Mouse (Mus musculus): ENCODE data around the gene Scgb1a1. TPM values are rescaled to one million over a fixed set of nuclear protein-coding genes. Genes with fewer than 3 reads are reported as not detected.

Gene Scgb1a1
- polyA plus RNA-seq, 1 experiment, result not detected

DNA sequence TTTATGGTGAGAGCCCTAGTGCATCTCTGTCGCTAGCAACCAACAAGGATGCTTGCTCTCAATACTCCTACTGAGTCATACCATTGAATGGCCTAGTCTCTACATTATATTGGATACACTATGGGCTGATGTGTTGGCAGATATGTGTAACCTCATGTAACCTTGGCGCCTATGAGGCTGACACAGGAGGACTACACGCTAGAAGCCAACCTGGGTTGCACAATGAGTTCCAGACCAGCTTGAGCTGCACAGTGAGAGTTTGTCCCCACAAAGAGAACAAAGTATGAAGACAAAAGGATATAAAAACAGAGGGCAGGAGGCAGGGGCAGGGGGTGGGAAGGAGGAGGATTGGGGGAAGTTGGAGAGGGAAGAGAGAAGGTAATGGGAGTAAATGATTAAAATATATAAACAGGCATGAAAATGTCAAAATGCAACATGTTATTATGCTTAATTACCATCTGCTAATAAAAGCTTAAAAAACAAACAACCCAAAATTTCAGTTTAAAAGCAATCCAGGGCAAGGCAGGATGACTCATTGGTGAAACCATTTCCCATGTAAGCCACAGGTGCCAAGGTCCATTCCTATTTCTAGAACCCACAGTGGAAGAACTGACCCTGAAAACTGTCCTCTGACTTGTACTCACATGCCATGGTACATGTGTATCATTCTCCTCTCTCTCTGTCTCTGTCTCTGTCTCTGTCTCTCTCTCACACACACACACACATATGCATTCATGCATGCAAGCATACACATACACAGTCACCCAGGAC, 32.1 kb upstream of the Scgb1a1 start:
- Histone ChIP-seq H3K4me3 (no peak overlapping the region), H3K36me3 (ENCODE audit: control insufficient read depth, insufficient read depth) (no peaks in the 10 kb centered on the region), H3K4me2 (ENCODE audit: low read depth) (no peak overlapping the region), H3ac (ENCODE audit: control insufficient read depth, insufficient read length) (no peak overlapping the region), H3K79me2 (ENCODE audit: control insufficient read depth, insufficient read depth) (no peaks in the 10 kb centered on the region), H3K27me3 (ENCODE audit: control insufficient read depth, insufficient read depth, insufficient read length) (no peaks in the 10 kb centered on the region)
- TF ChIP-seq TCF3 (IDR thresholded peaks at IDR 0.05; ENCODE audit: insufficient read length, low read depth) (no peak), TCF12 (IDR thresholded peaks at IDR 0.05; ENCODE audit: insufficient read depth, poor library complexity, severe bottlenecking) (no peak)

- no peak for TF ChIP-seq E2F4 (IDR thresholded peaks at IDR 0.05; ENCODE audit: insufficient read depth)
- no peak for TF ChIP-seq MYOD1 (IDR thresholded peaks at IDR 0.05; ENCODE audit: control insufficient read depth in 1 of 3, insufficient read length in 2 of 3, low read depth in 2 of 3)
- no peak for TF ChIP-seq POLR2A (IDR thresholded peaks at IDR 0.05; ENCODE audit: insufficient read length, low read depth)
- no peak for TF ChIP-seq TCF12 (IDR thresholded peaks at IDR 0.05; ENCODE audit: insufficient read depth, poor library complexity, severe bottlenecking)
- TF ChIP-seq POLR2AphosphoS2 (IDR thresholded peaks at IDR 0.05; ENCODE audit: insufficient read length, low read depth), result no peak
- no peak for TF ChIP-seq SRF (IDR thresholded peaks at IDR 0.05; ENCODE audit: control insufficient read depth, insufficient read length, low read depth)
- TF ChIP-seq CEBPB (IDR thresholded peaks at IDR 0.05; ENCODE audit: insufficient read depth, poor library complexity, severe bottlenecking), result no peak
- no peak for TF ChIP-seq REST (IDR thresholded peaks at IDR 0.05; ENCODE audit: insufficient read depth, insufficient read length)
- TF ChIP-seq USF1 (IDR thresholded peaks at IDR 0.05; ENCODE audit: low read depth), result no peak
- no peak for TF ChIP-seq MYOG (IDR thresholded peaks at IDR 0.05; ENCODE audit: control insufficient read depth in 1 of 3, insufficient read depth in 1 of 3, insufficient read length in 2 of 3, low read depth in 2 of 3)
- no peak for TF ChIP-seq MAX (IDR thresholded peaks at IDR 0.05; ENCODE audit: low read depth)
- TF ChIP-seq TCF3 (IDR thresholded peaks at IDR 0.05; ENCODE audit: insufficient read length, low read depth), result no peak
- Histone ChIP-seq H3K36me3 (ENCODE audit: control insufficient read depth, insufficient read depth) (no peaks in the 10 kb centered on the region), H3K4me3 (no peak overlapping the region), H3K4me2 (ENCODE audit: low read depth) (no peak overlapping the region), H3K79me2 (ENCODE audit: control insufficient read depth, insufficient read depth) (no peaks in the 10 kb centered on the region), H3K27me3 (ENCODE audit: control insufficient read depth, insufficient read depth, insufficient read length) (no peaks in the 10 kb centered on the region), H3ac (ENCODE audit: control insufficient read depth, insufficient read length) (no peak overlapping the region)
These were observed 29.5 kb upstream of the Scgb1a1 start for GRCm38 (mm10) chr19:9117275-9117674.

GRCm38 (mm10) chr19:9116268-9116667, 28.5 kb upstream of the Scgb1a1 start:
- Histone ChIP-seq H3K4me2 (ENCODE audit: low read depth) (no peak overlapping the region), H3ac (ENCODE audit: control insufficient read depth, insufficient read length) (no peak overlapping the region), H3K36me3 (ENCODE audit: control insufficient read depth, insufficient read depth) (no peaks in the 10 kb centered on the region), H3K4me3 (no peak overlapping the region), H3K79me2 (ENCODE audit: control insufficient read depth, insufficient read depth) (no peaks in the 10 kb centered on the region), H3K27me3 (ENCODE audit: control insufficient read depth, insufficient read depth, insufficient read length) (no peaks in the 10 kb centered on the region)
- TF ChIP-seq E2F4 (IDR thresholded peaks at IDR 0.05; ENCODE audit: insufficient read depth), result no peak
- TF ChIP-seq MYOG (IDR thresholded peaks at IDR 0.05; ENCODE audit: control insufficient read depth in 1 of 3, insufficient read depth in 1 of 3, insufficient read length in 2 of 3, low read depth in 2 of 3), result no peak
- no peak for TF ChIP-seq MYOD1 (IDR thresholded peaks at IDR 0.05; ENCODE audit: control insufficient read depth in 1 of 3, insufficient read length in 2 of 3, low read depth in 2 of 3)
- TF ChIP-seq MAX (IDR thresholded peaks at IDR 0.05; ENCODE audit: low read depth), result no peak
- TF ChIP-seq TCF3 (IDR thresholded peaks at IDR 0.05; ENCODE audit: insufficient read length, low read depth), result no peak
- no peak for TF ChIP-seq SRF (IDR thresholded peaks at IDR 0.05; ENCODE audit: control insufficient read depth, insufficient read length, low read depth)
- no peak for TF ChIP-seq TCF12 (IDR thresholded peaks at IDR 0.05; ENCODE audit: insufficient read depth, poor library complexity, severe bottlenecking)
- TF ChIP-seq POLR2A (IDR thresholded peaks at IDR 0.05; ENCODE audit: insufficient read length, low read depth), result no peak
- TF ChIP-seq CEBPB (IDR thresholded peaks at IDR 0.05; ENCODE audit: insufficient read depth, poor library complexity, severe bottlenecking), result no peak
- no peak for TF ChIP-seq POLR2AphosphoS2 (IDR thresholded peaks at IDR 0.05; ENCODE audit: insufficient read length, low read depth)
- no peak for TF ChIP-seq USF1 (IDR thresholded peaks at IDR 0.05; ENCODE audit: low read depth)

GRCm38 (mm10) chr19:9112043-9112442, 24.3 kb upstream of the Scgb1a1 start:
- Histone ChIP-seq H3K36me3 (ENCODE audit: control insufficient read depth, insufficient read depth) (no peaks in the 10 kb centered on the region), H3K4me2 (ENCODE audit: low read depth) (peak overlapping the region; percentile 14), H3ac (ENCODE audit: control insufficient read depth, insufficient read length) (no peak overlapping the region), H3K27me3 (ENCODE audit: control insufficient read depth, insufficient read depth, insufficient read length) (no peaks in the 10 kb centered on the region), H3K4me3 (no peak overlapping the region), H3K79me2 (ENCODE audit: control insufficient read depth, insufficient read depth) (no peaks in the 10 kb centered on the region)
- TF ChIP-seq MYOG (IDR thresholded peaks at IDR 0.05; ENCODE audit: control insufficient read depth in 1 of 3, insufficient read depth in 1 of 3, insufficient read length in 2 of 3, low read depth in 2 of 3), result peak in 2 of 3 experiments; percentile 19 to 78
- TF ChIP-seq MYOD1 (IDR thresholded peaks at IDR 0.05; ENCODE audit: control insufficient read depth in 1 of 3, insufficient read length in 2 of 3, low read depth in 2 of 3), result peak; percentile 5 to 90 (median 56)
- TF ChIP-seq REST (IDR thresholded peaks at IDR 0.05; ENCODE audit: insufficient read depth, insufficient read length), result no peak

- no peaks in the 10 kb centered on the region for H3K27me3 ChIP-seq (ENCODE audit: control insufficient read depth, insufficient read depth, insufficient read length)
- H3ac ChIP-seq (ENCODE audit: control insufficient read depth, insufficient read length), result no peak overlapping the region
- H3K36me3 ChIP-seq (ENCODE audit: control insufficient read depth, insufficient read depth), result no peaks in the 10 kb centered on the region
- TF ChIP-seq POLR2A (IDR thresholded peaks at IDR 0.05; ENCODE audit: insufficient read length, low read depth) (no peak), MYOG (IDR thresholded peaks at IDR 0.05; ENCODE audit: control insufficient read depth in 1 of 3, insufficient read depth in 1 of 3, insufficient read length in 2 of 3, low read depth in 2 of 3) (no peak), MAX (IDR thresholded peaks at IDR 0.05; ENCODE audit: low read depth) (no peak), E2F4 (IDR thresholded peaks at IDR 0.05; ENCODE audit: insufficient read depth) (no peak), TCF12 (IDR thresholded peaks at IDR 0.05; ENCODE audit: insufficient read depth, poor library complexity, severe bottlenecking) (no peak), MYOD1 (IDR thresholded peaks at IDR 0.05; ENCODE audit: control insufficient read depth in 1 of 3, insufficient read length in 2 of 3, low read depth in 2 of 3) (no peak), POLR2AphosphoS2 (IDR thresholded peaks at IDR 0.05; ENCODE audit: insufficient read length, low read depth) (no peak), USF1 (IDR thresholded peaks at IDR 0.05; ENCODE audit: low read depth) (no peak), REST (IDR thresholded peaks at IDR 0.05; ENCODE audit: insufficient read depth, insufficient read length) (no peak), CEBPB (IDR thresholded peaks at IDR 0.05; ENCODE audit: insufficient read depth, poor library complexity, severe bottlenecking) (no peak), SRF (IDR thresholded peaks at IDR 0.05; ENCODE audit: control insufficient read depth, insufficient read length, low read depth) (no peak), TCF3 (IDR thresholded peaks at IDR 0.05; ENCODE audit: insufficient read length, low read depth) (no peak)
- no peak overlapping the region for H3K4me2 ChIP-seq (ENCODE audit: low read depth)
- H3K4me3 ChIP-seq, result no peak overlapping the region
- no peaks in the 10 kb centered on the region for H3K79me2 ChIP-seq (ENCODE audit: control insufficient read depth, insufficient read depth)
These were observed 22.6 kb upstream of the Scgb1a1 start for GRCm38 (mm10) chr19:9110182-9110869.
